Mouse (Mus musculus): ENCODE data around the gene Nkain1.

Gene Nkain1

GRCm38 (mm10) chr4:130550511-130550910 lies 23.5 kb downstream of the Nkain1 start:
- no peak for DNase-seq (ENCODE audit: low spot score)

- DNase-seq (ENCODE audit: low spot score) = no peak
Observed at GRCm38 (mm10) chr4:130549189-130549588, 24.8 kb downstream of the Nkain1 start.

- DNase-seq (ENCODE audit: low spot score) = no peak
Observed at GRCm38 (mm10) chr4:130546798-130547562, 27.0 kb downstream of the Nkain1 start.

- DNase-seq (ENCODE audit: low spot score) = no peak
Observed at GRCm38 (mm10) chr4:130544392-130544791, 29.6 kb downstream of the Nkain1 start.

GRCm38 (mm10) chr4:130543121-130543520 lies 30.9 kb downstream of the Nkain1 start:
- no peak for DNase-seq (ENCODE audit: low spot score)

GRCm38 (mm10) chr4:130540831-130541230 lies 33.1 kb downstream of the Nkain1 start:
- DNase-seq (ENCODE audit: low spot score) = no peak

- DNase-seq (ENCODE audit: low spot score) = peak; percentile 68
Observed at GRCm38 (mm10) chr4:130539706-130540105, 34.3 kb downstream of the Nkain1 start.

- DNase-seq (ENCODE audit: low spot score) = no peak
Observed at GRCm38 (mm10) chr4:130539053-130539452, 34.9 kb downstream of the Nkain1 start.

- DNase-seq (ENCODE audit: low spot score) = no peak
Observed at GRCm38 (mm10) chr4:130537371-130537770, 36.6 kb downstream of the Nkain1 start.

GRCm38 (mm10) chr4:130535789-130536188 lies 38.2 kb downstream of the Nkain1 start:
- no peak for DNase-seq (ENCODE audit: low spot score)

- DNase-seq (ENCODE audit: low spot score) = peak; percentile 94
Observed at GRCm38 (mm10) chr4:130533975-130534374, 40.0 kb downstream of the Nkain1 start.

- DNase-seq (ENCODE audit: low spot score) = no peak
Observed at GRCm38 (mm10) chr4:130532347-130532746, 41.6 kb downstream of the Nkain1 start.

GRCm38 (mm10) chr4:130531645-130532280 lies 42.2 kb downstream of the Nkain1 start:
- peak; percentile 80 for DNase-seq (ENCODE audit: low spot score)

GRCm38 (mm10) chr4:130527804-130528203 lies 46.2 kb downstream of the Nkain1 start:
- no peak for DNase-seq (ENCODE audit: low spot score)

- no peak for DNase-seq (ENCODE audit: low spot score)
Observed at GRCm38 (mm10) chr4:130525041-130525440, 48.9 kb downstream of the Nkain1 start.

GRCm38 (mm10) chr4:130521466-130521865 lies 52.5 kb downstream of the Nkain1 start:
- no peak for DNase-seq (ENCODE audit: low spot score)

GRCm38 (mm10) chr4:130520482-130520851 lies 53.5 kb downstream of the Nkain1 start:
- DNase-seq (ENCODE audit: low spot score) = no peak

GRCm38 (mm10) chr4:130519567-130520481 lies 54.1 kb downstream of the Nkain1 start:
- peak; percentile 93 for DNase-seq (ENCODE audit: low spot score)

GRCm38 (mm10) chr4:130516490-130516889 lies 57.5 kb downstream of the Nkain1 start:
- DNase-seq (ENCODE audit: low spot score) = no peak
